Mouse (Mus musculus): ENCODE data around the gene Slc36a3.
"Not testable (repeated sequence)": the region's sequence is repeated elsewhere in the genome, so short reads cannot be mapped to it uniquely, and the experiment has no call there.

- not testable (repeated sequence) for TF ChIP-seq CTCF (conservative IDR thresholded peaks at IDR 0.05; ENCODE audit: insufficient read depth, insufficient read length, low read depth, low read length); POLR2A (IDR thresholded peaks at IDR 0.05; ENCODE audit: low read depth, low read length)
These were observed 55.2 kb downstream of the Slc36a3 start for GRCm38 (mm10) chr11:55096296-55096695.

Data from kidney, adult 2 months (tissue).